Comparison of ENCODE assay signal across 24 mouse cellular contexts in genomic region chr15:60841785-60842184, GRCm38 (mm10). TPM values are rescaled to one million over a fixed set of nuclear protein-coding genes. Genes with fewer than 3 reads are reported as not detected.
DNase-seq lines count a peak whose midpoint lies in the region; ATAC-seq and TF ChIP-seq lines count a peak whose summit lies in the region.
"Had no signal": no experiment of that assay in that cellular context is flagged by ENCODE, and none has a peak within 500 bp of the region (broad histone marks: within the 10 kb centered on the region; RNA-seq: fewer than 3 reads in every experiment).

No protein-coding gene starts in this region.

- H3K4me1 ChIP-seq in kidney, postnatal 0 days (replicated peaks; ENCODE audit: insufficient read depth, low read length) = no peaks in the 10 kb centered on the region; the same call in 1 of the 2 replicates
- H3K4me1 ChIP-seq in embryonic facial prominence, embryonic 14.5 days (ENCODE audit: control insufficient read depth, insufficient read depth, low read length) = no peaks in the 10 kb centered on the region
- H3K4me1 ChIP-seq in limb, embryonic 13.5 days = peaks cover 6% of the 10 kb centered on the region
- H3K4me1 ChIP-seq in liver, embryonic 12.5 days = peaks cover 28% of the 10 kb centered on the region

- no peak for DNase-seq in kidney, postnatal 0 days (ENCODE audit: low spot score)
- no peak for DNase-seq in kidney, postnatal 10 days
- peak; percentile 76 for DNase-seq in embryo, embryonic 11 days
- DNase-seq in embryonic facial prominence, embryonic 14.5 days (ENCODE audit: low spot score) = peak; percentile 24
- DNase-seq in natural killer cell, adult 2 months (ENCODE audit: low spot score in 2 of 2) = no peak
- DNase-seq: adrenal gland, postnatal 25 days; cerebellum, adult 9-10 months; gastrocnemius, postnatal 25 days; heart, adult 18-20 months; kidney, adult 2 months; kidney, postnatal 25 days; layer of hippocampus, postnatal 36 days; liver, postnatal 0 days; retina, postnatal 1 day; thymus, postnatal 14 days had no signal

- no peaks in the 10 kb centered on the region for H3K9me3 ChIP-seq in kidney, postnatal 0 days (replicated peaks; ENCODE audit: low read length)
- no peaks in the 10 kb centered on the region for H3K9me3 ChIP-seq in embryonic facial prominence, embryonic 14.5 days (ENCODE audit: control insufficient read depth, low read length)
- H3K9me3 ChIP-seq in limb, embryonic 13.5 days = no peaks in the 10 kb centered on the region
- H3K9me3 ChIP-seq in liver, embryonic 12.5 days (replicated peaks) = no peaks in the 10 kb centered on the region
- H3K9me3 ChIP-seq: embryonic facial prominence, embryonic 15.5 days; forebrain, embryonic 15.5 days; hindbrain, embryonic 12.5 days; midbrain, embryonic 10.5 days had no signal

- no peak overlapping the region for H3K27ac ChIP-seq in kidney, postnatal 0 days
- H3K27ac ChIP-seq in embryonic facial prominence, embryonic 14.5 days (replicated peaks; ENCODE audit: low read depth, low read length) = no peak overlapping the region
- H3K27ac ChIP-seq in limb, embryonic 13.5 days = no peak overlapping the region
- no peak overlapping the region for H3K27ac ChIP-seq in liver, embryonic 12.5 days
- H3K27ac ChIP-seq: embryonic facial prominence, embryonic 15.5 days; forebrain, embryonic 15.5 days; hindbrain, embryonic 12.5 days; macrophage; midbrain, embryonic 10.5 days had no signal

- H3K4me3 ChIP-seq in kidney, postnatal 0 days (replicated peaks; ENCODE audit: low read depth, low read length) = no peak overlapping the region
- H3K4me3 ChIP-seq in embryonic facial prominence, embryonic 14.5 days (ENCODE audit: low read depth, low read length) = no peak overlapping the region
- H3K4me3 ChIP-seq in limb, embryonic 13.5 days = no peak overlapping the region
- H3K4me3 ChIP-seq in liver, embryonic 12.5 days = no peak overlapping the region
- H3K4me3 ChIP-seq: embryonic facial prominence, embryonic 15.5 days; forebrain, embryonic 15.5 days; hindbrain, embryonic 12.5 days; midbrain, embryonic 10.5 days had no signal

- H3K36me3 ChIP-seq in kidney, postnatal 0 days (ENCODE audit: insufficient read depth, low read length) = no peaks in the 10 kb centered on the region
- H3K36me3 ChIP-seq in embryonic facial prominence, embryonic 14.5 days (ENCODE audit: control insufficient read depth, insufficient read depth, low read length) = no peaks in the 10 kb centered on the region
- H3K36me3 ChIP-seq in limb, embryonic 13.5 days = no peaks in the 10 kb centered on the region
- no peaks in the 10 kb centered on the region for H3K36me3 ChIP-seq in liver, embryonic 12.5 days
- H3K36me3 ChIP-seq: embryonic facial prominence, embryonic 15.5 days; forebrain, embryonic 15.5 days; hindbrain, embryonic 12.5 days; midbrain, embryonic 10.5 days had no signal

- no peaks in the 10 kb centered on the region for H3K27me3 ChIP-seq in kidney, postnatal 0 days (ENCODE audit: insufficient read depth, low read length)
- no peaks in the 10 kb centered on the region for H3K27me3 ChIP-seq in embryonic facial prominence, embryonic 14.5 days (replicated peaks; ENCODE audit: control insufficient read depth, insufficient read depth, low read length)
- 0 out of 2 replicates have a peak, but pooled peaks cover 10% of the 10 kb centered on the region for H3K27me3 ChIP-seq in limb, embryonic 13.5 days
- H3K27me3 ChIP-seq in liver, embryonic 12.5 days (replicated peaks) = no peaks in the 10 kb centered on the region
- H3K27me3 ChIP-seq: embryonic facial prominence, embryonic 15.5 days; forebrain, embryonic 15.5 days; hindbrain, embryonic 12.5 days had no signal

- 44% methylated on average over 4 of the region's 4 CpGs for WGBS in kidney, postnatal 0 days
- 22% methylated on average over 4 of the region's 4 CpGs for WGBS in embryonic facial prominence, embryonic 14.5 days
- WGBS in limb, embryonic 13.5 days = 17% methylated on average over 4 of the region's 4 CpGs
- 59% methylated on average over 4 of the region's 4 CpGs for WGBS in liver, embryonic 12.5 days (ENCODE audit: insufficient replicate concordance)

- H3K4me2 ChIP-seq in kidney, postnatal 0 days (ENCODE audit: low read length) = no peak overlapping the region
- no peak overlapping the region for H3K4me2 ChIP-seq in embryonic facial prominence, embryonic 14.5 days (ENCODE audit: low read depth, low read length)
- no peak overlapping the region for H3K4me2 ChIP-seq in limb, embryonic 13.5 days (replicated peaks)
- H3K4me2 ChIP-seq in liver, embryonic 12.5 days = no peak overlapping the region
- H3K4me2 ChIP-seq: embryonic facial prominence, embryonic 15.5 days; forebrain, embryonic 15.5 days; hindbrain, embryonic 12.5 days had no signal

- ATAC-seq in kidney, postnatal 0 days (replicated peaks; ENCODE audit: low FRiP score, low read depth) = 0 out of 2 replicates have a peak, but pooled peaks have one; percentile 33
- no peak for ATAC-seq in embryonic facial prominence, embryonic 14.5 days (ENCODE audit: low read depth)
- peak; percentile 83 for ATAC-seq in limb, embryonic 13.5 days (ENCODE audit: low FRiP score, low read depth)
- ATAC-seq in frontal cortex, adult (ENCODE audit: low TSS enrichment) = no peak
- ATAC-seq in liver, embryonic 12.5 days = no peak
- ATAC-seq: forebrain, embryonic 15.5 days; liver, postnatal 0 days; midbrain, embryonic 16.5 days had no signal

- H3K9ac ChIP-seq in kidney, postnatal 0 days (ENCODE audit: low read depth, low read length) = no peak overlapping the region
- no peak overlapping the region for H3K9ac ChIP-seq in embryonic facial prominence, embryonic 14.5 days (ENCODE audit: low read depth, low read length)
- no peak overlapping the region for H3K9ac ChIP-seq in limb, embryonic 13.5 days
- no peak overlapping the region for H3K9ac ChIP-seq in liver, embryonic 12.5 days
- H3K9ac ChIP-seq: embryonic facial prominence, embryonic 15.5 days; forebrain, embryonic 15.5 days; hindbrain, embryonic 12.5 days; liver, postnatal 0 days had no signal

- TF ChIP-seq CTCF in kidney, postnatal 0 days (IDR thresholded peaks at IDR 0.05; ENCODE audit: low read depth) = no peak

RNA-seq across cellular contexts. Expression of gene Fam84b, which starts 11.8 kb away (rescaled TPM):
- polyA plus RNA-seq in kidney, postnatal 0 days (2015; fragmentation: Nextera tagmentation; extraction: Ambion mirVana) = 23.8 and 24.9 TPM in 2 replicates
- 9.5 and 9.9 TPM in 2 replicates for polyA plus RNA-seq in embryonic facial prominence, embryonic 14.5 days (2014; fragmentation: Nextera tagmentation; extraction: Ambion mirVana)
- polyA plus RNA-seq in limb, embryonic 13.5 days (2015; fragmentation: Nextera tagmentation; extraction: Ambion mirVana) = 6.3 and 6.9 TPM in 2 replicates
- 6.2 and 6.6 TPM in 2 replicates for polyA plus RNA-seq in liver, embryonic 12.5 days (2016; fragmentation: Nextera tagmentation; extraction: Ambion mirVana)

Comparison
In these comparisons a context has a peak if more than half of its experiments do, and no peak if none do; other contexts are left out.
1. ATAC-seq: peak in kidney, postnatal 0 days (single experiment) and limb, embryonic 13.5 days (single experiment); none in embryonic facial prominence, embryonic 14.5 days (single experiment), frontal cortex, adult (single experiment) and liver, embryonic 12.5 days (single experiment).
2. DNase-seq: peak in embryo, embryonic 11 days (single experiment) and embryonic facial prominence, embryonic 14.5 days (single experiment); none in kidney, postnatal 0 days (single experiment), kidney, postnatal 10 days (single experiment) and natural killer cell, adult 2 months (0 of 2).